Mouse (Mus musculus): ENCODE measurements around the gene Ppil6. TPM values are rescaled to one million over a fixed set of nuclear protein-coding genes. Genes with fewer than 3 reads are reported as not detected.

Gene Ppil6
- polyA plus RNA-seq, 1 experiment from 2014 or later: 0.20 TPM

DNA sequence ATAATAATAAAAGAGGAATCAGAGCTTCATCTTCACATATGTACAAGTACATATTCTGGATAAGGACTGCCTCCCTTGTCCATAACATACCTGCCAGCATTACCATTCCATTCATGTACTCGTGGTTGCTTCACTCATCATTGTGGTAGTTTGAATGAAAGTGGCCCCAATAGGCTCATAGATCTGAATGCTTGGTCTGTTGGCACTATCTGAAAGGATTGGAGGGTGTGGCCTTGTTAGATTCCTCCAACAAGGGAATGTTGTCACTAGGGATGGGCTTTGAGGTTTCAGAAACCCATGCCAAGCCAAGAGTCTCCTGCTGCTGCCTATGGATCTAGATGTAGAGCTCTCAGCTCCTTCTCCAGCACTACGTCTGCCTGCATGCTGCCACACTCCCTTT, 45.8 kb downstream of the Ppil6 start:
- Histone ChIP-seq H3K4me3 (replicated peaks) (no peak overlapping the region), H3K36me3 (replicated peaks) (peaks cover 26% of the 10 kb centered on the region), H3K4me1 (replicated peaks) (no peaks in the 10 kb centered on the region), H3K27me3 (no peaks in the 10 kb centered on the region), H3K27ac (replicated peaks) (no peak overlapping the region), H3K4me2 (no peak overlapping the region), H3K9me3 (replicated peaks) (no peaks in the 10 kb centered on the region), H3K9ac (no peak overlapping the region)
- no peak for ATAC-seq (ENCODE audit: insufficient read depth)
- WGBS (ENCODE audit: insufficient replicate concordance): 72% methylated on average over 2 of the region's 2 CpGs

DNA sequence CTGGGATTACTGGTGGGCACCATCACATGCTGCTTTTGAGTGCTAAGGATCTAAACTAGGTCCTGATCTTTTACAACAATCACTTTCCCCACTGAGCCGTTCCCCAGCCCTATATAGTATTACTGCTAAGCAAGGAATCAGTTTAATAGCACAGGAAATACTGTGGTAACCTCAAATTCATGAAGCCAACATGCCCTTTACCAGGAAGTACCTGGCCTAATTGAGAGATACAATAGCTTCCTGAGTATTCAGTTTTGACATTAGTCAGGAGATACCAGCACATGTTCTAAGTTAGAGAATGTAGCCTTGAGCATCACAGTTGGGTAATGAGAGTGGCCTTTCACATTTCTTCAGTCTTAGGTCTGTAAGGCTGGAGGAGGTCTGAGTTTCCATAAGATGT, 46.5 kb downstream of the Ppil6 start:
- H3K9ac ChIP-seq: no peak overlapping the region
- H3K36me3 ChIP-seq (replicated peaks): peaks cover 20% of the 10 kb centered on the region
- H3K4me1 ChIP-seq (replicated peaks): no peaks in the 10 kb centered on the region
- no peak overlapping the region for H3K4me2 ChIP-seq
- H3K4me3 ChIP-seq (replicated peaks): no peak overlapping the region
- no peaks in the 10 kb centered on the region for H3K27me3 ChIP-seq
- ATAC-seq (ENCODE audit: insufficient read depth): no peak
- no peaks in the 10 kb centered on the region for H3K9me3 ChIP-seq (replicated peaks)
- no peak overlapping the region for H3K27ac ChIP-seq (replicated peaks)
- 65% methylated on average over 1 of the region's 1 CpGs for WGBS (ENCODE audit: insufficient replicate concordance)

DNA sequence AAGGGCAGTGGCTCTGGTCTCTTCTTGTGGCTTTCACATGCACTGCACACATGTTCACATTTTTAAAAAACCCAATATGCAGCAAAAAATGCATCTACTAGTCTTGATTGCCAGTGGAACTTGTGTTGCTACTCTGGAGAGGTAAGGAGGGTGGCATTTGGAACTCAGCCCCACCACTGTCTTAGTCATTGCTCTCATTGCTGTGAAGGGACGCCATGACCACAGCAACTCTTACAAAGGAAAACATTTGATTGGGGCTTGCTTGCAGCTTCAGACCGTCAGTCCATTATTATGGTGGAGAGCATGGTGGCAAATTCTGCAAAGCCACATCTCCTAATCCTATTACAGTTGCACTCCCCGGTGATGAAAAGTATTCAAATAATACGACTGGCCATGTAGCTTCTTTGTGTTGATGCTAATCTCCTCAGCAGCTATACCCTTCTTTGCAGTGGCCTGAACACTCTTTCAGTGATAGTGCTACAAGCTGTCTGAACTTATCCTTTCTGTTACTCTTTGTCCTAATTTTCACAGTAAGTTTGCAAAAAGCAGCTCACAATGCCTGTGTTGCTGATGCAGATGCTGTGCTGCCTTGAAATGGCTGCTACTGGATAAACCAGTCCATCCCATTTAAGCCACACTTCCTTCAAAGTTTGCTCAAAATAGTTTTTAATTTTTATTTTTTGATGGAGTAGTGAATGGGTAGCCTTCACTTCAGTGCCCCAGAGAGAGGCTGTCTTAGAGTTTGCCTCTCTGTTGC, 47.2 kb downstream of the Ppil6 start:
- H3K4me1 ChIP-seq (replicated peaks): no peaks in the 10 kb centered on the region
- no peaks in the 10 kb centered on the region for H3K27me3 ChIP-seq
- no peak overlapping the region for H3K27ac ChIP-seq (replicated peaks)
- no peak overlapping the region for H3K4me3 ChIP-seq (replicated peaks)
- H3K9ac ChIP-seq: no peak overlapping the region
- no peak overlapping the region for H3K4me2 ChIP-seq
- no peak for ATAC-seq (ENCODE audit: insufficient read depth)
- no peaks in the 10 kb centered on the region for H3K9me3 ChIP-seq (replicated peaks)
- WGBS (ENCODE audit: insufficient replicate concordance): 73% methylated on average over 4 of the region's 4 CpGs
- H3K36me3 ChIP-seq (replicated peaks): peaks cover 19% of the 10 kb centered on the region

DNA sequence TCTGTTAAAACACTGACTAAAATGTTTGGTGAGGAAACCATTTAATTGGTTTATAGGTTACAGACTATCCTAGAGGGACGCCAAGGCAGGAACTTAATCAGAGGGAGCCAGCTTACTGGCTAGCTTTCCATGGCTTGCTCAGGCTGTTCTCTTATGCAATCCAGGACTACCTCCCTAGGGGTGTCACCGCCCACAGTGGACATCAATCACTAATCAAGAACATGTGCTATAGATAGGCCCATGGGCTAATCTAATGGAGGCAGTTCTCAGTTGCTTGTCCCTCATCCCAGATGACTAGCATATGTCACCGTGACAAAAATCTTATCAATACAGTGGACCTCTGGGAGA, 47.7 kb downstream of the Ppil6 start:
- Histone ChIP-seq H3K4me2 (no peak overlapping the region), H3K9ac (no peak overlapping the region), H3K27ac (replicated peaks) (no peak overlapping the region), H3K4me1 (replicated peaks) (no peaks in the 10 kb centered on the region), H3K27me3 (no peaks in the 10 kb centered on the region), H3K4me3 (replicated peaks) (no peak overlapping the region), H3K9me3 (replicated peaks) (no peaks in the 10 kb centered on the region), H3K36me3 (replicated peaks) (peaks cover 14% of the 10 kb centered on the region)
- WGBS (ENCODE audit: insufficient replicate concordance): 54% methylated on average over 3 of the region's 3 CpGs
- ATAC-seq (ENCODE audit: insufficient read depth): no peak

DNA sequence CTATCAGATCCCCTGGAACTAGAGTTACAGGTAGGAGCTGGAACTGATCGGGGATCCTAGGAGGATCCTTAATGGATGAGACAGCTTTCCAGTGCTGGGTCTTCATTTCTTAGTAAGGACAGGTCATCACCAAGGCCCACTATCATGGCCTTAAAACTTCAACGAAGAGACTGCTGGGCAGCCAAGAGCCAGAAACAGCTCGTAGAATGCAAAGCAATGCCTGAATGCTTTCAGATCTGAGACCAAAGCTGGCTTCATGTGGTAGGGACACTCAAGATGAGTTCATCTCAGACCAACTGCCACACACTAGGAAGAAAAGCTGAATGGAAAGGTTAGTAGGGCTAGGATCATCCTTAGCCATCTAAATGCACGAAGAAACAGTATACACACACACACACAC, 48.7 kb downstream of the Ppil6 start:
- Histone ChIP-seq H3K36me3 (replicated peaks) (0 out of 2 replicates have a peak, but pooled peaks cover 6% of the 10 kb centered on the region), H3K27me3 (no peaks in the 10 kb centered on the region), H3K9ac (no peak overlapping the region), H3K4me3 (replicated peaks) (no peak overlapping the region), H3K9me3 (replicated peaks) (no peaks in the 10 kb centered on the region), H3K4me2 (no peak overlapping the region), H3K4me1 (replicated peaks) (no peaks in the 10 kb centered on the region), H3K27ac (replicated peaks) (no peak overlapping the region)
- no peak for ATAC-seq (ENCODE audit: insufficient read depth)
- WGBS (ENCODE audit: insufficient replicate concordance): 69% methylated on average over 4 of the region's 4 CpGs

DNA sequence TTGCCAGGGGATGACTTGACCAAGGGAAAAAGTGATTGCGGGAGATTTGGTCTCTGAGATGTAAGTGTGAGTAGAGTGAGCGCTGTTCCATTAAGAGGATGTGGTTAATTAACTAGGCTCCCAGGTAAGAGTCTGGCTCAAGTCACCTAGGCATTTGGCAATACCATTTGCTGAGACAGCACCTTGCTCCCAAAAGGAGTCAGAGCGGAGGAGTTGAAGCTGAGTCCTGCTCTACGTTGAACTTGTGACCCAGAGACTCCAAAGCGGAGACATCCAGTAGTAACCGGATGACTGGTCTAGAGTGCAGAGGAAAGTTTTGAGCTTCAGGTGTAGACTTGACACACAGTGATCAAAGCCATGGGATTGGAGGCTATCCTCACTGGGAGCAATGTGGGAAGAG, 51.8 kb downstream of the Ppil6 start:
- no peak for ATAC-seq (ENCODE audit: insufficient read depth)
- Histone ChIP-seq H3K4me2 (no peak overlapping the region), H3K9me3 (replicated peaks) (no peaks in the 10 kb centered on the region), H3K4me1 (replicated peaks) (peaks cover 8% of the 10 kb centered on the region), H3K27me3 (no peaks in the 10 kb centered on the region), H3K9ac (no peak overlapping the region), H3K27ac (replicated peaks) (no peak overlapping the region), H3K4me3 (replicated peaks) (no peak overlapping the region), H3K36me3 (replicated peaks) (no peaks in the 10 kb centered on the region)
- 85% methylated on average over 6 of the region's 6 CpGs for WGBS (ENCODE audit: insufficient replicate concordance)

DNA sequence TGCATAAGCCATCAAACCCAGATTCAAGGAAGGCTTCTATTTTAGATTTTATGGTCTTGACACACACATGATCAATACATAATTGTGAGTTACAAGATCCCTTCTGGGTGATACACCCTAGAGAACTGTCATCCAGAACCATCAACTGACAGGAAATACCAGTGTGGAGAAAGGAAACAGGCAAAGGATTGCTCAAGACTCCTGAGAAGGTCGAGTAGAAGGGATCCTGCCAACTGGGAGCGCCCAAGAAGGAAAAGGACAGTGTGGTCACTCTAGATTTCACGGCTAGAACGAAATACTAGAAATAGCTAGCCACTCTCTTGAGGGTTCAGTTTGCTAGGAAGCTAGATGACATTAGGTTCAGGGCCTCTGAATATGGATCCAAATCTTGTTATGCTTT, 53.2 kb downstream of the Ppil6 start:
- ATAC-seq (ENCODE audit: insufficient read depth): no peak

DNA sequence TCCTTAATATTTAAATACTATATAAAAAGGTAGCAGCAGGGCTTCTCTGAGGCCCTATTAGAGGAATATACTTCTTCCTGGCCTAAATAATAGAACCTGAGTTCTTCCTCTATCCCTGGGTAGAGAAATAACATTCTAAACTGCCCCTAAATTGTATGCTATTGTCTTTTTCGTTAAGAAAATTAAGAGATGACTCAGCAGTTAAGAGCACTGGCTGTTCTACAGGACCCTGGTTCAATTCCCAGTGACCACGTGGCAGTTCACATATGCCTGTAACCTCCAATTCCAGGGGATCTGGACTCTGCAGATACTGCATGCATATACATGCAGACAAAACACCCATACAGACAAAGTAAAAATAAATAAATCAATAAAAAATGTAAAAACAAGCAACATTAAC, 53.6 kb downstream of the Ppil6 start:
- peaks cover 8% of the 10 kb centered on the region for H3K4me1 ChIP-seq (replicated peaks)
- H3K4me2 ChIP-seq: no peak overlapping the region
- no peaks in the 10 kb centered on the region for H3K27me3 ChIP-seq
- no peaks in the 10 kb centered on the region for H3K36me3 ChIP-seq (replicated peaks)
- H3K9ac ChIP-seq: no peak overlapping the region
- no peak overlapping the region for H3K27ac ChIP-seq (replicated peaks)
- 40% methylated on average over 2 of the region's 2 CpGs for WGBS (ENCODE audit: insufficient replicate concordance)
- no peak for ATAC-seq (ENCODE audit: insufficient read depth)
- H3K9me3 ChIP-seq (replicated peaks): no peaks in the 10 kb centered on the region
- no peak overlapping the region for H3K4me3 ChIP-seq (replicated peaks)

More for the DNA sequence above, 53.2 kb downstream of the Ppil6 start:
- H3K9ac ChIP-seq: no peak overlapping the region
- H3K36me3 ChIP-seq (replicated peaks): no peaks in the 10 kb centered on the region
- no peak overlapping the region for H3K27ac ChIP-seq (replicated peaks)
- H3K27me3 ChIP-seq: no peaks in the 10 kb centered on the region
- H3K4me2 ChIP-seq: no peak overlapping the region
- H3K4me1 ChIP-seq (replicated peaks): peaks cover 8% of the 10 kb centered on the region
- WGBS (ENCODE audit: insufficient replicate concordance): 44% methylated on average over 4 of the region's 4 CpGs
- no peaks in the 10 kb centered on the region for H3K9me3 ChIP-seq (replicated peaks)
- H3K4me3 ChIP-seq (replicated peaks): no peak overlapping the region

DNA sequence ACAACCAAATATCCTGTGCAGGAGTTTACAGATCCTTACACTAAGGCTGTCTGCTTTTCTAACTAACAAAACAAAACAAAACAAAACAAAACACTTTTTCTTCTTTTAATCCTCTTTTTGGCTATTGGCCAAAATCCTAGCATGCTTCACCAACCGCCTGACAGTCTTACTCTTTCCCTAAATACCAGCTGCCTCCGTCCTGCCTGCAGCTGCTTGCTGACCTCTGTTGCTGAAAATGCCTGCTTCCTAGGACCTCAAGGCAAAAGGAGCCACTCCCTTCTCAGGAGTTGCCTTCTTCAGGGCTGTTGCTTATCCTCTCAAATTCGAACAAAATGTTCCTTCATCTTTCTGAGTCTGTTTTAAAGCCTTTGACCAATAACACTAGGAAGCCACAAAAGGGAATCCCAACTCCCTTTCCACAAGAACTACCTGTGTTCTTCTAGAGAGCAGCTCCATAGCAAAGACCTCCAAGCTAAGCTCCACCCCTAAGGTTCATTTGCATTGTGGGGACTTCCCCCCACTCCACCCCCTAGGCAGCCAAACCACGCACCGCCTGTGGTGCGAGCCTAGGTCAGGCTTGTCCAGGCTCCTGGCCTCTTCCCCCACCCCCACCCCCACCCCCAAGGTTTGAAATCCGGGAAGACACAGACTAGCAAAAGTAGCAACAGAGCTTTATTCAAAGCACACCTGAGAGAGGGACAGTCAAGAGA, 54.4 kb downstream of the Ppil6 start:
- H3K4me3 ChIP-seq (replicated peaks): no peak overlapping the region
- no peak overlapping the region for H3K9ac ChIP-seq
- no peak overlapping the region for H3K27ac ChIP-seq (replicated peaks)
- H3K4me1 ChIP-seq (replicated peaks): peaks cover 8% of the 10 kb centered on the region
- peak overlapping the region; percentile 29 for H3K4me2 ChIP-seq
- WGBS (ENCODE audit: insufficient replicate concordance): 7% methylated on average over 7 of the region's 7 CpGs
- no peak for ATAC-seq (ENCODE audit: insufficient read depth)
- no peaks in the 10 kb centered on the region for H3K27me3 ChIP-seq
- no peaks in the 10 kb centered on the region for H3K36me3 ChIP-seq (replicated peaks)
- no peaks in the 10 kb centered on the region; the same call in 1 of the 2 replicates for H3K9me3 ChIP-seq (replicated peaks)

DNA sequence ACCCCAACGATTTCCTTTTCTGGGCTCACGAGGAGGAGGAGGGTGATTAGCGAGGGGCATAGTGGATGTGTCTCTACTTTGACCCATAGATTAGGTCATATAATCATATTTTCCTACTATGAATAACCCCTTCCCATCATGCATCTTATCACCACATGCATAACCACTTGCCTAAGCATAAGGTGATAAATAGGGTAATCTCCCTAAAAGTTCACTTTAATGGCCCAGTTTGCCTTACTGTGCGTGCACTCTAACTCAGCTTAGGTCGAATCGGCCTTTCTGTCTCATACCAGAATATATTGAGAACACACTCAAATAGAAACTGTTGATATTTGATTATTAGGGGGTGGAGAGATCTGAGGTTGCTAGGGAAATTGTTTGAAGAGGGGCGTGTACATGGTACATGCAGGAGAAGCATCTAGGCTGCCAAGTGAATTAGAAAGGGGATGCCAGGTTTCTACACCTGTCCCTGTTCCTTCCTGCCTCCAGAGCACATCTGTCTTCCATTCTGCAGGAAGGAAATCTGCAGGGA, 55.1 kb downstream of the Ppil6 start:
- no peak overlapping the region for H3K27ac ChIP-seq (replicated peaks)
- H3K4me1 ChIP-seq (replicated peaks): peaks cover 8% of the 10 kb centered on the region
- 39% methylated on average over 7 of the region's 7 CpGs for WGBS (ENCODE audit: insufficient replicate concordance)
- H3K9ac ChIP-seq: no peak overlapping the region
- H3K4me3 ChIP-seq (replicated peaks): no peak overlapping the region
- H3K27me3 ChIP-seq: no peaks in the 10 kb centered on the region
- H3K4me2 ChIP-seq: peak overlapping the region; percentile 29
- ATAC-seq (ENCODE audit: insufficient read depth): no peak
- no peaks in the 10 kb centered on the region for H3K36me3 ChIP-seq (replicated peaks)
- no peaks in the 10 kb centered on the region; the same call in 1 of the 2 replicates for H3K9me3 ChIP-seq (replicated peaks)

DNA sequence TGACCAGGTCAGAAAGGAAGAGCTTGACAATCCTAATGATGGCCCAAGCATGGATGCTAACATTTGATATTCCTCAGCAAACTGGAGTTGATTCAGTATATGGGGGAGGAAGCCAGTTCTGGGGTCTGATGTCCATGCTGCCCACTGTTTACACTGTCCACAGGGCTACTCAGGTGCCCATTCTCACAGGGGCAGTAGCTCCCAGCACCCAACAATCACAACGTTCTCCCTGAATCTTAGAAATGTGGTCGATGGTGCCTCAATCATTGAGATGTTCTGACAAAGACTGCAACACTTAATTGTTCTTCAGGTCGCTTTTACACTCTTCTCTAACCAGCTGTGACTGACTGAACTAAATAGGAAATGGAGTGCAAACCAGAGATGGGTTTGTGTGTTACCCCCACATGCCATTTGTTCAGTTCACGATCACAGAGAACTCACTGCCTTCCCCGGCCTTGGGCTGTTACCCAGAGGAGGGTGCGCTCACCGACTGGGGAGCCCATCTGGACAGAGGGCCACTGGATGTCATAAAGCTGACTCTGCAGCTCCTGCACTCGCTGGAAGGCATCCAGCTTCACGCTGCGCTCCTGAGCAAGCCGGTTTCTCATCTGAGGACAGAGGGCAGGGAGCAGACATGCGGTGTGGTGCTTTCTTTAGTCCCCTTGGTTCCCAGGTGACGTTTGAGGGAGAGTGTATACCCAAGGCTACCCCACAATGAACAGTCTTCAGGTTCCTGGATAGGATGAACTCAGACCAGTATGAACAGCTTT, 56.3 kb downstream of the Ppil6 start:
- Histone ChIP-seq H3K4me2 (no peak overlapping the region), H3K4me3 (replicated peaks) (no peak overlapping the region), H3K9ac (no peak overlapping the region), H3K4me1 (replicated peaks) (peaks cover 8% of the 10 kb centered on the region), H3K27me3 (no peaks in the 10 kb centered on the region), H3K36me3 (replicated peaks) (no peaks in the 10 kb centered on the region), H3K9me3 (replicated peaks) (no peaks in the 10 kb centered on the region; the same call in 1 of the 2 replicates), H3K27ac (replicated peaks) (no peak overlapping the region)
- no peak for ATAC-seq (ENCODE audit: insufficient read depth)
- WGBS (ENCODE audit: insufficient replicate concordance): 59% methylated on average over 13 of the region's 13 CpGs
